Mouse (Mus musculus): Measurements from ENCODE around the gene Kctd11. TPM values are rescaled to one million over a fixed set of nuclear protein-coding genes. Genes with fewer than 3 reads are reported as not detected.

Kctd11 gene
- total RNA-seq, 1 experiment = 5.4 TPM

DNA sequence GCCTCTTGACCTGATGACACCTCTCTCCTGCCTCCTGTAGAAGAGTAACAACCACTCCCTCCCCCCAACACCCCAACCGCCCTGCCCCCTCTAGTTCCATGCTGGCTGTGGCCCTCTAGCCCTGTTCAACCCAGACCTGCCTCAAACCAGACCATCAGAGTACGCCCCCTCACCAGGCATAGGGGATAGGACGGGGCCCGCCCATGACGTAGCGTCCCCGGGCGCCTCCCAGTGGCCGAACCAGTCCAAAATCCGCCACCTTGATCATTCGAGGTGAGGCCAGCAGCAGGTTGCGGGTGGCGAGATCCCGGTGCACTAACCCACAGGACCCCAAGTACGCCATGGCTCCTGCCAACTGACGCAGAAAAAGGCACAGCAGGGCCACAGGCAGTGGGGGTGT is 25.9 kb downstream of the Kctd11 start:
- Histone ChIP-seq H3K36me3 (ENCODE audit: control insufficient read depth, insufficient read depth, low read length, poor library complexity, severe bottlenecking) (peaks cover 15% of the 10 kb centered on the region; the same call in 1 of the 2 replicates), H3K9ac (ENCODE audit: insufficient read depth, low read depth, low read length, poor library complexity, severe bottlenecking) (no peak overlapping the region), H3K9me3 (ENCODE audit: control insufficient read depth, insufficient read depth, low read depth, low read length) (no peaks in the 10 kb centered on the region), H3K4me3 (ENCODE audit: insufficient read depth in 1 of 2, low read depth in 1 of 2, low read length in 2 of 2, poor library complexity in 1 of 2, severe bottlenecking in 1 of 2) (peak overlapping the region; percentile 52 to 58), H3K4me1 (ENCODE audit: control insufficient read depth in 2 of 2, insufficient read depth in 2 of 2, low read length in 2 of 2, poor library complexity in 1 of 2) (peaks cover 4 to 14% of the 10 kb centered on the region in 2 experiments; a peak in 2 of 4 replicates), H3K27ac (ENCODE audit: insufficient read depth, low read depth, low read length, poor library complexity, severe bottlenecking) (no peak overlapping the region)
- no peak for DNase-seq (ENCODE audit: low read depth, low spot score)
- TF ChIP-seq CHD2 (IDR thresholded peaks at IDR 0.05; ENCODE audit: low read depth, low read length) (no peak), ZC3H11A (IDR thresholded peaks at IDR 0.05; ENCODE audit: borderline replicate concordance, low read depth, low read length) (no peak), HCFC1 (IDR thresholded peaks at IDR 0.05; ENCODE audit: borderline replicate concordance, insufficient read depth, low read length) (no peak), ZNF384 (IDR thresholded peaks at IDR 0.05; ENCODE audit: low read depth, low read length) (no peak), MAFK (IDR thresholded peaks at IDR 0.05; ENCODE audit: insufficient read depth, low read depth, low read length) (no peak)
- in situ Hi-C loops (cut with MboI; ENCODE audit: low sequenced_read_pairs in 2 of 2, unreplicated experiment in 2 of 2) = no loop called here

GRCm38 (mm10) chr11:69854680-69855079 is 26.5 kb downstream of the Kctd11 start:
- H3K36me3 ChIP-seq (ENCODE audit: control insufficient read depth, insufficient read depth, low read length, poor library complexity, severe bottlenecking) = peaks cover 16% of the 10 kb centered on the region; the same call in 1 of the 2 replicates
- H3K9me3 ChIP-seq (ENCODE audit: control insufficient read depth, insufficient read depth, low read depth, low read length) = no peaks in the 10 kb centered on the region
- no peak overlapping the region for H3K9ac ChIP-seq (ENCODE audit: insufficient read depth, low read depth, low read length, poor library complexity, severe bottlenecking)
- H3K27ac ChIP-seq (ENCODE audit: insufficient read depth, low read depth, low read length, poor library complexity, severe bottlenecking) = no peak overlapping the region
- no peak overlapping the region for H3K4me3 ChIP-seq (ENCODE audit: insufficient read depth in 1 of 2, low read depth in 1 of 2, low read length in 2 of 2, poor library complexity in 1 of 2, severe bottlenecking in 1 of 2)
- DNase-seq (ENCODE audit: low read depth, low spot score) = no peak
- in situ Hi-C loops (cut with MboI; ENCODE audit: low sequenced_read_pairs in 2 of 2, unreplicated experiment in 2 of 2) = no loop called here
- TF ChIP-seq MAFK (IDR thresholded peaks at IDR 0.05; ENCODE audit: insufficient read depth, low read depth, low read length) (no peak), HCFC1 (IDR thresholded peaks at IDR 0.05; ENCODE audit: borderline replicate concordance, insufficient read depth, low read length) (no peak), ZC3H11A (IDR thresholded peaks at IDR 0.05; ENCODE audit: borderline replicate concordance, low read depth, low read length) (no peak), ZNF384 (IDR thresholded peaks at IDR 0.05; ENCODE audit: low read depth, low read length) (no peak), CHD2 (IDR thresholded peaks at IDR 0.05; ENCODE audit: low read depth, low read length) (no peak)
- peaks cover 4 to 14% of the 10 kb centered on the region in 2 experiments; a peak in 2 of 4 replicates for H3K4me1 ChIP-seq (ENCODE audit: control insufficient read depth in 2 of 2, insufficient read depth in 2 of 2, low read length in 2 of 2, poor library complexity in 1 of 2)

DNA sequence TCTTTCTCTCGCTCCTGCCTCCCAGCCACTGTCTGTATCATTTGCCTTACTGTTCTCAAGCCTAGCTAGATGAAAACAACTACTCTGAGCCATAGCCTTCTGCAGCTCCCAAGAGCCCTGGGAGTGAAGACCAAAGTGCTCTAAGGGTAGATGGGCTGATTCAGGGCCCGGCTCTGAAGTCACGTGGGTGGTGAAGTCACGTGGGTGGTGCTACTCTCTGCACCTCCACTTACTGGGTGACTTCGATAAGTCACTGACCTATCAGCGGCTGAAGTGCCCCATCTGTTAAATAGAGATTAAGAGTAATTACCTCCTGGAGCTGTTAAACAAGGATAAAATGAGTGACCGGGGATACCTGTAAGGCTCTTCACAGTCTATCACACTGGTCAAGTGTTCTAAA is 27.2 kb downstream of the Kctd11 start:
- Histone ChIP-seq H3K4me3 (ENCODE audit: insufficient read depth in 1 of 2, low read depth in 1 of 2, low read length in 2 of 2, poor library complexity in 1 of 2, severe bottlenecking in 1 of 2) (no peak overlapping the region), H3K4me1 (ENCODE audit: control insufficient read depth in 2 of 2, insufficient read depth in 2 of 2, low read length in 2 of 2, poor library complexity in 1 of 2) (peaks cover 4 to 13% of the 10 kb centered on the region in 2 experiments; a peak in 2 of 4 replicates), H3K27ac (ENCODE audit: insufficient read depth, low read depth, low read length, poor library complexity, severe bottlenecking) (no peak overlapping the region), H3K9ac (ENCODE audit: insufficient read depth, low read depth, low read length, poor library complexity, severe bottlenecking) (no peak overlapping the region), H3K36me3 (ENCODE audit: control insufficient read depth, insufficient read depth, low read length, poor library complexity, severe bottlenecking) (peaks cover 16% of the 10 kb centered on the region; the same call in 1 of the 2 replicates), H3K9me3 (ENCODE audit: control insufficient read depth, insufficient read depth, low read depth, low read length) (no peaks in the 10 kb centered on the region)
- no peak for TF ChIP-seq CHD2 (IDR thresholded peaks at IDR 0.05; ENCODE audit: low read depth, low read length)
- no peak for TF ChIP-seq MAFK (IDR thresholded peaks at IDR 0.05; ENCODE audit: insufficient read depth, low read depth, low read length)
- no peak for TF ChIP-seq ZNF384 (IDR thresholded peaks at IDR 0.05; ENCODE audit: low read depth, low read length)
- TF ChIP-seq ZC3H11A (IDR thresholded peaks at IDR 0.05; ENCODE audit: borderline replicate concordance, low read depth, low read length) = no peak
- TF ChIP-seq HCFC1 (IDR thresholded peaks at IDR 0.05; ENCODE audit: borderline replicate concordance, insufficient read depth, low read length) = no peak
- DNase-seq (ENCODE audit: low read depth, low spot score) = no peak
- in situ Hi-C loops (cut with MboI; ENCODE audit: low sequenced_read_pairs in 2 of 2, unreplicated experiment in 2 of 2) = no loop called here

DNA sequence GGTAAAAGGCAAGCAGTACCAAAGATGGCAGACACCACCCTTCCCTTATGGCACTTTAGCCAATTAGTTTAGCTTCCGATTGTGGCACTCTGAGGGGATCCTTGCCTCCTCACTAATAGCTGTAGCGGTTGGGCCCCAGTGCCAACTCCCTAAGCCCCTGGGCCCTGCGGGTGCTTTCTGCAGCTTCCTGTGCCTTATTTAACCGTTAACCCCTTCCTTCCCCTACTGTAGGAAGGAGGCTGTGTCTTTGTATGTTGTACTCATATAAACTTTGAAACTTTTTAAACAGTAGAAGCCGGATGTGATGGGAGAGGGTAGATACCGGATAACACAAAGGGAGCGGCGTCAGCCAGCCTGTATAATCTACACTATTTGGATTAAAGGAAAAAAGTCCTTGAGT is 30.5 kb downstream of the Kctd11 start:
- TF ChIP-seq HCFC1 (IDR thresholded peaks at IDR 0.05; ENCODE audit: borderline replicate concordance, insufficient read depth, low read length) (no peak), ZNF384 (IDR thresholded peaks at IDR 0.05; ENCODE audit: low read depth, low read length) (no peak), MAFK (IDR thresholded peaks at IDR 0.05; ENCODE audit: insufficient read depth, low read depth, low read length) (no peak), CHD2 (IDR thresholded peaks at IDR 0.05; ENCODE audit: low read depth, low read length) (no peak), ZC3H11A (IDR thresholded peaks at IDR 0.05; ENCODE audit: borderline replicate concordance, low read depth, low read length) (no peak)
- no peak overlapping the region for H3K27ac ChIP-seq (ENCODE audit: insufficient read depth, low read depth, low read length, poor library complexity, severe bottlenecking)
- in situ Hi-C loops (cut with MboI; ENCODE audit: low sequenced_read_pairs in 2 of 2, unreplicated experiment in 2 of 2) = no loop called here
- H3K9me3 ChIP-seq (ENCODE audit: control insufficient read depth, insufficient read depth, low read depth, low read length) = no peaks in the 10 kb centered on the region
- no peak overlapping the region for H3K9ac ChIP-seq (ENCODE audit: insufficient read depth, low read depth, low read length, poor library complexity, severe bottlenecking)
- no peak for DNase-seq (ENCODE audit: low read depth, low spot score)
- H3K4me3 ChIP-seq (ENCODE audit: insufficient read depth in 1 of 2, low read depth in 1 of 2, low read length in 2 of 2, poor library complexity in 1 of 2, severe bottlenecking in 1 of 2) = no peak overlapping the region
- peaks cover 16% of the 10 kb centered on the region; the same call in 1 of the 2 replicates for H3K36me3 ChIP-seq (ENCODE audit: control insufficient read depth, insufficient read depth, low read length, poor library complexity, severe bottlenecking)
- H3K4me1 ChIP-seq (ENCODE audit: control insufficient read depth in 2 of 2, insufficient read depth in 2 of 2, low read length in 2 of 2, poor library complexity in 1 of 2) = peaks cover 2 to 14% of the 10 kb centered on the region in 2 experiments; a peak in 2 of 4 replicates

All from ES-E14 (cell line).